Mouse (Mus musculus) gastrocnemius, adult 2 months (tissue): Measurements from ENCODE around the gene Frrs1. TPM values are rescaled to one million over a fixed set of nuclear protein-coding genes. Genes with fewer than 3 reads are reported as not detected.

Experiments used
- DNase-seq: peaks from one replicate; pipeline ENCODE4 v3.0.0; 2022
- H3K27ac ChIP-seq: fragments of 200-600 bp; 2 replicates; pipeline ENCODE4 v1.8.1; 2022; ENCODE audit warnings: mild to moderate bottlenecking
- H3K4me3 ChIP-seq: fragments of 200-600 bp; 2 replicates; pipeline ENCODE4 v1.8.1; 2022; ENCODE audit warnings: mild to moderate bottlenecking, moderate library complexity
- CTCF ChIP-seq: fragments of 200-600 bp; IDR thresholded peaks from 2 replicates; pipeline ENCODE4 v1.8.1; 2022; ENCODE audit warnings: antibody characterized with exemption, mild to moderate bottlenecking, moderate library complexity
- intact Hi-C: fragments of 180-260 bp; cut with DNase I; formaldehyde crosslinking; loops from one replicate; pipeline ENCODE4 v1.15.1; 2025
- total RNA-seq, 2 experiments: library from RNA; stranded (reverse); gene quantifications; 2 replicates each; pipeline ENCODE4 v1.2.3; 2021

Frrs1 gene
- total RNA-seq, 2 experiments from 2014 or later = 1.9 to 2.7 TPM

- TF ChIP-seq CTCF = no peak
- Histone ChIP-seq H3K4me3 (no peak overlapping the region), H3K27ac (peak overlapping the region; percentile 95)
- intact Hi-C loops = loop anchor here (2.0 to 10.0 kb wide), 3 partner anchors 239 to 409 kb away; partner anchors contain the start of genes Cdc14a, Dbt and Sass6
- no peak for DNase-seq
These were observed 25.8 kb upstream of the Frrs1 start for GRCm38 (mm10) chr3:116833491-116833890.

DNA sequence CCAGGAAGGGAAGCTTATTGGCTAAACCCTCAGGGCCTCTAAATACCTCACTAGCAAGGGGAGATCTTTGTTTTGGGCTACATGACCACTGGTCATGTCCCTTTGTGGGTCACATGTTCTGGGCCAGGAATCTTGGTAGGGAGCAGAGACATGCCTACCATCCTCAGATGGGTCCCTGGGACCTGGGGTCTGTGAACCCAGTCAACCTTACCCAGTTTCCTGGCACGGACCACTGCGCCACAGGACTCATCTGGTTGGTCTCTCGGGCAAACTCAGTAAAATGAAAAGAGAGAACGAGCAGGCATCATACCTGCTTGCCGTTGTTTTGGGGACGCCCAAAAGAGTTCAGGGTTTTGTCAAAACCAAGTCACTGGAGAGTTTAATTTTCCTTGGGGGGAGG lies 25.0 kb upstream of the Frrs1 start:
- intact Hi-C loops = loop anchor here (10.0 kb wide), 2 partner anchors 239 to 409 kb away; partner anchors contain the start of genes Cdc14a and Sass6
- no peak for DNase-seq
- no peak for TF ChIP-seq CTCF

GRCm38 (mm10) chr3:116835350-116835749 lies 23.9 kb upstream of the Frrs1 start:
- DNase-seq = no peak
- no peak for TF ChIP-seq CTCF
- Histone ChIP-seq H3K4me3 (peak overlapping the region; percentile 74), H3K27ac (peak overlapping the region; percentile 88)
- intact Hi-C loops = loop anchor here (5.0 to 10.0 kb wide), 4 partner anchors 63 to 503 kb away; partner anchors contain the start of genes Cdc14a and Sass6

More for the DNA sequence above, 25.0 kb upstream of the Frrs1 start:
- Histone ChIP-seq H3K27ac (peak overlapping the region; percentile 95), H3K4me3 (no peak overlapping the region)

DNA sequence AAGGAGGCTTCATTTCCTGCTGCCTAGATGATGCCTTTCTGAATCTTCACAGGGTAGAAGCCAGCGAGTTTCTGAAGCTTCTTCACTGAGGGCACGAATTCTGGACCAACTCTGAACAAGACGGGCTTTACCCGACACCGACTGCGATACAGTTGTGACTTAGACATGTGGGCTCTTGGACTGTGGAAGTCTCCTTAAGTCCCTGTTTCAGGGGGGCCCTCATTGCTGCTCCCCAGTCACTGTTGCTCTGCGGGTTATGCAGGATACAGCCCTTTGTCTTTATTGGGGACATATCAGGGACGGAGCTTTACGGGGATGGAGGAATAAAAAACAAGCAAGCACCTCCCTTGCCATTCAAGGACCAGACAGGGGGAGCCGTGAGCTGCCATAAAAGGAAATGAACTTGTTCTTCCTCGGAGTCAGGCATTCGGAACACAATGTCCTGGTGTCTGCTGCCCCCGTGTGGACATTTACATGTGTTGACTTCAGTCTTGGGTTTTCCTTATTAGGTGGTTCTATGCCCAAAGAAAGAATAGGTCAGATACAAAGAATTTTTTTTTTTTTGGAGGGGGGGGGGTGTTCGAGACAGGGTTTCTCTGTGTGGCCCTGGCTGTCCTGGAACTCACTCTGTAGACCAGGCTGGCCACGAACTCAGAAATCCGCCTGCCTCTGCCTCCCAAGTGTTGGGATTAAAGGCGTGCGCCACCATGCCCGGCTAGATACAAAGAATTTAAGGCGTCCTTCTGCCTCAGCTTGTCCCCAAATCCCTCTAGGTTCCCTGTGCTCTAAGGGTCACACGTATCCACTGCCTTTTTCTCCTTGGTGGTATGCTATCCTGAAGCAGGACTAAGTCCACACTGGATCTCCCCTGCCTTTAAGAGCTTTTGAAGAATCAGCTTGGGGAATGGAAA lies 23.2 kb upstream of the Frrs1 start:
- intact Hi-C loops = loop anchor here (5.0 to 10.0 kb wide), 4 partner anchors 64 to 504 kb away; partner anchors contain the start of genes Cdc14a and Sass6
- H3K27ac ChIP-seq = peak overlapping the region; percentile 88

GRCm38 (mm10) chr3:116836681-116837475 lies 22.4 kb upstream of the Frrs1 start:
- DNase-seq = no peak
- intact Hi-C loops = loop anchor here (5.0 to 10.0 kb wide), 4 partner anchors 65 to 505 kb away; partner anchors contain the start of genes Cdc14a and Sass6
- TF ChIP-seq CTCF = no peak

More for the DNA sequence above, 23.2 kb upstream of the Frrs1 start:
- DNase-seq = peak; percentile 88
- TF ChIP-seq CTCF = peak; percentile 79
- H3K4me3 ChIP-seq = peak overlapping the region; percentile 74

DNA sequence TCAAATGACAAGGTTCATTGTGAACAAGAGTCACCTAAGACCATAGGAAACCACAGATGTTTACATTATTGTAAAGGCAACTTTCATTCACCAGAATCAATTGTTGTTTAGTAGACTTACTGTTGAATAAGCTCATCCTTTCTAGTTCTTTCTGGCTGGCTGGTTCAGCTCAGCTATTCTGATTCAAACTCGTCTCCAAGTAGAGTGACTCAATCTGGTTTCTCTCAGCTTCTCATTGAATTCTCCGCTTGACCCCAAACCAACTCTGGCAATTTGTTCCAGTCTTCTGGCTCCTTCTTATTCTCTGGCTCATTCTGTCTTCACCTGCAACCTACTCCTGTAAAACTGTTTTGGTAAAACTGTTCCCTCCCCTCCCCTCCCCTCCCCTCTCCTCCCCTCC lies 18.0 kb upstream of the Frrs1 start:
- intact Hi-C loops = no loop called here
- TF ChIP-seq CTCF = no peak
- H3K4me3 ChIP-seq = no peak overlapping the region
- DNase-seq = no peak
- no peak overlapping the region for H3K27ac ChIP-seq

More at GRCm38 (mm10) chr3:116836681-116837475, 22.4 kb upstream of the Frrs1 start:
- no peak overlapping the region for H3K4me3 ChIP-seq
- no peak overlapping the region for H3K27ac ChIP-seq

DNA sequence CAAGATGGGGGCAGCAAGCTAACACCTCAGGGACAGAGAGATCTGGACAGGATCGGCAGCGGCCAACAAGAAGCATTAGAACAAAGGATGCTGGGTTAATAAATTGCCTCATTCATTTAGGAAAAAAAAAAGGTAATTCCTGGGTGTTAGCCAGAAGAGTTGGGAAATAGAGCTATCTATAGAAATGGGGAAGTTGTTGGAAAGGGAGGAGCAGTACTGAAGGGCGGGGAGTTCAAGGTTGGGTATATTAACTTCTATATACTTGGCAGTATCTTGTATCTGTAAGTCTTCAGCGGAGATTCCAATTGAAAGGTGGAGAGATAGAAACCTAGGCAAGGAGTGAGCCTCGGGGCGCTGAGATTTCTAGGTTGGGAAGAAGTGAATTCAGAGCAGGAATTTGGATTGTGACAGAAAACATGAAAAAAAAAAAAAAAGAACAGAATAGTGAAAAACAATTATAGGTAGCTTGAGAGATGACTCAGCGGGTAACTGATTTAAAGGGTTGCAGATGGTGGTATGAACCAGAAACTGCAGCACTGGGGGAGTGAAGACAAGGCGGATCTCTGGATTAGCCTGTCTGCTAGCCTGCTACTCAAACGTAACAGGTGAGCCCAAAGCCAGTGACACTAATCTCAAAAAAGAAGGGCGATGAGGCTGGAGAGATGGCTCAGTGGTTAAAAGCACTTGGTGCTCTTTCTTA lies 14.2 kb upstream of the Frrs1 start:
- Histone ChIP-seq H3K27ac (no peak overlapping the region), H3K4me3 (no peak overlapping the region)
- no peak for DNase-seq
- intact Hi-C loops = no loop called here
- no peak for TF ChIP-seq CTCF

DNA sequence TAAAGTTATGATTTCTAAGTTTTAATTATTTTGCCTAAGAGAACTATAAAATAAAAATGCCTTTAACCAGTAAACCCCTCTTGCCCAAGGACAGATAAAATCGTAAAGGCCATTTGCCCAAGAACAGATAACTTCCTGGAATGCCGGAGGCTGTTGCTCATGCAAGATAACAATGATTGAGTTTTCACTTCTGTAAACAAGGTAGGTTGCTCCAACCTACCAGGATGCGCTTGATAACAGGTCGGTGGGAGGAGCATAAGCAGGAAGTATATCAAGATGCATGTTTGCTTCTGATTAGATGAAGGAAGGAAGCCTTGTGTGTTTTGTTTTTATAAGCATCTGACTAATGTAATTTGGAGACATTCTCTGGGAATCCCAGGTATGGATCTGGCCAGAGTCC lies 13.2 kb upstream of the Frrs1 start:
- no peak for TF ChIP-seq CTCF
- intact Hi-C loops = no loop called here
- Histone ChIP-seq H3K4me3 (no peak overlapping the region), H3K27ac (no peak overlapping the region)
- no peak for DNase-seq

GRCm38 (mm10) chr3:116848099-116848498 lies 11.2 kb upstream of the Frrs1 start:
- TF ChIP-seq CTCF = no peak
- Histone ChIP-seq H3K4me3 (no peak overlapping the region), H3K27ac (no peak overlapping the region)
- DNase-seq = no peak
- intact Hi-C loops = no loop called here

GRCm38 (mm10) chr3:116848936-116849335 lies 10.3 kb upstream of the Frrs1 start:
- H3K27ac ChIP-seq = no peak overlapping the region
- TF ChIP-seq CTCF = no peak
- intact Hi-C loops = no loop called here
- H3K4me3 ChIP-seq = no peak overlapping the region
- no peak for DNase-seq

DNA sequence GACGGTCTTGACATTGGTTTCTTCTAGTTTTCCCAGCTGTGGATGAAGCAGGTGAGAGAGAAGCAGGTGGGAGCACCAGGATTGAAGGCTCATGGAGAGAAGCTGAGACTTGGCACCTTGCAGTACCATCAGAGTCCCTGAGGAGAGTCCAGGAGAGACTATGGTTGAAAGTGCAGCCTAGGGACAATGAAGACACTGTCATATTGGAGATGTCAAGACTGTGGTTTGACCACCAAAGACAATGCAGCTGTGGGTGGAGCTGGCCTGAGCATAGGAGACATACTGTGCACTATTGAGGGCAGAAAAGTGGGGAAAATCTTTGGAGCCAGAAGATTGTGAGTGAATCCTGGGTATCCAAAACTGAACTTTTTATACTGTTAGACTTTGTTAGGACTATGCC lies 8.9 kb upstream of the Frrs1 start:
- H3K27ac ChIP-seq = no peak overlapping the region
- DNase-seq = no peak
- TF ChIP-seq CTCF = no peak
- no peak overlapping the region for H3K4me3 ChIP-seq
- intact Hi-C loops = loop anchor here (10.0 kb wide), 1 partner anchor 816 kb away; no protein-coding TSS in a partner anchor

DNA sequence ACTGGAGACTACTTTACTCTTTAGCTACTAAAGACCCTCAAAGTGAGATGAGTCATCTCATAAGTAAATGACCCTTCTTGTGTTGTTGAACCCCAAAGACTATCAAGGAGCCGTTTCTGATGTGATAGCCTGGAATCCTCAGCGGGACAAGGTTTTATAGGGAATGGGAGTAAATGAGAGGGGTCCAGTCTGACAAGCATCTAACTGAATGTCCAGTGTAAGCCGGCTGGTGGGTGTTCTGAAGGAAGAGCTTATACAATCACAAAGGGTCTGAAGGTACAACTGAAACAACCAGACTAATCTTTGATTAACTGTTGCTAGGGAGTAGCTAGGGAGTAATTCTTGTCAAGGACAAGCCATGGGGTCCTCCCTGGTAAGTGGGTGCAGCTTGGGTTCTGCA lies 6.8 kb upstream of the Frrs1 start:
- no peak for TF ChIP-seq CTCF
- H3K4me3 ChIP-seq = no peak overlapping the region
- intact Hi-C loops = loop anchor here (10.0 kb wide), 1 partner anchor 818 kb away; no protein-coding TSS in a partner anchor
- DNase-seq = no peak
- H3K27ac ChIP-seq = no peak overlapping the region
